Mouse (Mus musculus) stomach, postnatal 0 days (tissue): ENCODE results near the gene Rab11fip5.

Experiments used
- CTCF ChIP-seq: IDR thresholded peaks from 2 replicates; pipeline ENCODE4 v1.5.1; 2016; ENCODE audit warnings: antibody characterized with exemption, low read depth, mild to moderate bottlenecking, moderate library complexity
- EP300 ChIP-seq: optimal IDR thresholded peaks from 2 replicates; pipeline ENCODE3; 2016; ENCODE audit warnings: antibody characterized with exemption

- TF ChIP-seq CTCF: no peak
- no peak for TF ChIP-seq EP300
Observed at GRCm38 (mm10) chr6:85360311-85360710, 14.1 kb downstream of the Rab11fip5 start.
